In genomic region chr9:83635997-83636396, GRCm38 (mm10) we compare ENCODE assay signal across 14 mouse cellular contexts.
DNase-seq lines count a peak whose midpoint lies in the region; ATAC-seq lines count a peak whose summit lies in the region.
"Had no signal": no experiment of that assay in that cellular context is flagged by ENCODE, and none has a peak within 500 bp of the region (broad histone marks: within the 10 kb centered on the region; RNA-seq: fewer than 3 reads in every experiment).

No protein-coding gene starts in this region.

- peak; percentile 45; the same call in 1 of the 2 replicates for ATAC-seq in forebrain, embryonic 11.5 days (replicated peaks; ENCODE audit: low FRiP score)
- ATAC-seq in forebrain, embryonic 16.5 days: no peak
- no peak for ATAC-seq in hindbrain, embryonic 15.5 days (ENCODE audit: low FRiP score, low read depth)
- peak; percentile 61 for ATAC-seq in midbrain, embryonic 15.5 days (replicated peaks)
- no peak for ATAC-seq in erythroblast, adult 5-6 weeks (replicated peaks; ENCODE audit: low FRiP score, poor library complexity, severe bottlenecking)

- DNase-seq in forebrain, embryonic 11.5 days (ENCODE audit: low spot score): no peak
- peak; percentile 33 for DNase-seq in embryo, embryonic 9.5 days (ENCODE audit: extremely low spot score)
- no peak for DNase-seq in gastrocnemius, postnatal 36 days
- DNase-seq in gastrocnemius, adult 8-10 months (ENCODE audit: low spot score in 2 of 2): no peak
- DNase-seq: adrenal gland, adult 8-10 months; cerebellum, adult 2 months; heart, postnatal 14 days; kidney, postnatal 14 days; lung, postnatal 14 days; thymus, postnatal 36 days had no signal

- no peak overlapping the region for H3K4me2 ChIP-seq in forebrain, embryonic 11.5 days (ENCODE audit: low read depth, low read length, severe bottlenecking)
- H3K4me2 ChIP-seq in forebrain, embryonic 16.5 days (ENCODE audit: low read length): no peak overlapping the region
- peak overlapping the region; percentile 18; the same call in 1 of the 2 replicates for H3K4me2 ChIP-seq in hindbrain, embryonic 15.5 days
- peak overlapping the region; percentile 27; the same call in 1 of the 2 replicates for H3K4me2 ChIP-seq in midbrain, embryonic 15.5 days

- intact Hi-C loops in gastrocnemius, postnatal 36 days (cut with DNase I): no loop called here

- no peaks in the 10 kb centered on the region for H3K36me3 ChIP-seq in forebrain, embryonic 11.5 days (ENCODE audit: control insufficient read depth, insufficient read depth, low read length)
- no peaks in the 10 kb centered on the region for H3K36me3 ChIP-seq in forebrain, embryonic 16.5 days (ENCODE audit: control insufficient read depth, insufficient read depth)
- no peaks in the 10 kb centered on the region for H3K36me3 ChIP-seq in hindbrain, embryonic 15.5 days
- no peaks in the 10 kb centered on the region for H3K36me3 ChIP-seq in midbrain, embryonic 15.5 days (replicated peaks)

- H3K27me3 ChIP-seq in forebrain, embryonic 11.5 days (ENCODE audit: control insufficient read depth, insufficient read depth, low read length): 0 out of 2 replicates have a peak, but pooled peaks cover 2% of the 10 kb centered on the region
- no peaks in the 10 kb centered on the region for H3K27me3 ChIP-seq in forebrain, embryonic 16.5 days (replicated peaks; ENCODE audit: control insufficient read depth, insufficient read depth, low read length)
- no peaks in the 10 kb centered on the region for H3K27me3 ChIP-seq in hindbrain, embryonic 15.5 days
- no peaks in the 10 kb centered on the region for H3K27me3 ChIP-seq in midbrain, embryonic 15.5 days (replicated peaks)

- 2% methylated on average over 7 of the region's 7 CpGs for WGBS in forebrain, embryonic 11.5 days
- 3% methylated on average over 7 of the region's 7 CpGs for WGBS in forebrain, embryonic 16.5 days
- 9% methylated on average over 7 of the region's 7 CpGs for WGBS in hindbrain, embryonic 15.5 days
- 6% methylated on average over 7 of the region's 7 CpGs for WGBS in midbrain, embryonic 15.5 days

- H3K9ac ChIP-seq in forebrain, embryonic 11.5 days (ENCODE audit: low read length): peak overlapping the region; percentile 20; the same call in 1 of the 2 replicates
- H3K9ac ChIP-seq in forebrain, embryonic 16.5 days (replicated peaks; ENCODE audit: low read depth, low read length): no peak overlapping the region
- H3K9ac ChIP-seq in hindbrain, embryonic 15.5 days: no peak overlapping the region
- peak overlapping the region; percentile 20; the same call in 1 of the 2 replicates for H3K9ac ChIP-seq in midbrain, embryonic 15.5 days

- H3K9me3 ChIP-seq in forebrain, embryonic 11.5 days (ENCODE audit: control insufficient read depth, low read length): no peaks in the 10 kb centered on the region
- H3K9me3 ChIP-seq in forebrain, embryonic 16.5 days (ENCODE audit: control insufficient read depth, low read length): no peaks in the 10 kb centered on the region
- H3K9me3 ChIP-seq in hindbrain, embryonic 15.5 days: no peaks in the 10 kb centered on the region
- no peaks in the 10 kb centered on the region for H3K9me3 ChIP-seq in midbrain, embryonic 15.5 days

- no peaks in the 10 kb centered on the region; the same call in 1 of the 2 replicates for H3K4me1 ChIP-seq in forebrain, embryonic 11.5 days (replicated peaks; ENCODE audit: control insufficient read depth, insufficient read depth, low read length)
- H3K4me1 ChIP-seq in forebrain, embryonic 16.5 days (replicated peaks; ENCODE audit: control insufficient read depth, insufficient read depth, low read length): no peaks in the 10 kb centered on the region
- peaks cover 8% of the 10 kb centered on the region for H3K4me1 ChIP-seq in hindbrain, embryonic 15.5 days (replicated peaks)
- H3K4me1 ChIP-seq in midbrain, embryonic 15.5 days: peaks cover 7% of the 10 kb centered on the region; the same call in 1 of the 2 replicates

- H3K27ac ChIP-seq in forebrain, embryonic 11.5 days (ENCODE audit: low read depth, low read length): peak overlapping the region; percentile 55; the same call in 1 of the 2 replicates
- no peak overlapping the region for H3K27ac ChIP-seq in forebrain, embryonic 16.5 days (ENCODE audit: low read length)
- H3K27ac ChIP-seq in hindbrain, embryonic 15.5 days (replicated peaks): peak overlapping the region; percentile 73
- H3K27ac ChIP-seq in midbrain, embryonic 15.5 days: peak overlapping the region; percentile 62

- H3K4me3 ChIP-seq in forebrain, embryonic 11.5 days (ENCODE audit: low read depth, low read length): no peak overlapping the region
- no peak overlapping the region for H3K4me3 ChIP-seq in forebrain, embryonic 16.5 days (replicated peaks; ENCODE audit: low read length)
- H3K4me3 ChIP-seq in hindbrain, embryonic 15.5 days: no peak overlapping the region
- H3K4me3 ChIP-seq in midbrain, embryonic 15.5 days: no peak overlapping the region

Comparison
In these comparisons a context has a peak if more than half of its experiments do, and no peak if none do; other contexts are left out.
1. ATAC-seq: peak in forebrain, embryonic 11.5 days (single experiment) and midbrain, embryonic 15.5 days (single experiment); none in forebrain, embryonic 16.5 days (single experiment), hindbrain, embryonic 15.5 days (single experiment) and erythroblast, adult 5-6 weeks (single experiment).
2. H3K9ac ChIP-seq: peak in forebrain, embryonic 11.5 days (single experiment) and midbrain, embryonic 15.5 days (single experiment); none in forebrain, embryonic 16.5 days (single experiment) and hindbrain, embryonic 15.5 days (single experiment).
3. H3K4me2 ChIP-seq: peak in hindbrain, embryonic 15.5 days (single experiment) and midbrain, embryonic 15.5 days (single experiment); none in forebrain, embryonic 11.5 days (single experiment) and forebrain, embryonic 16.5 days (single experiment).